Mouse (Mus musculus): ENCODE data around the gene Alox5ap. TPM values are rescaled to one million over a fixed set of nuclear protein-coding genes. Genes with fewer than 3 reads are reported as not detected.

Alox5ap gene
- polyA plus RNA-seq, 1 experiment from 2014 or later: 19.8 TPM

DNA sequence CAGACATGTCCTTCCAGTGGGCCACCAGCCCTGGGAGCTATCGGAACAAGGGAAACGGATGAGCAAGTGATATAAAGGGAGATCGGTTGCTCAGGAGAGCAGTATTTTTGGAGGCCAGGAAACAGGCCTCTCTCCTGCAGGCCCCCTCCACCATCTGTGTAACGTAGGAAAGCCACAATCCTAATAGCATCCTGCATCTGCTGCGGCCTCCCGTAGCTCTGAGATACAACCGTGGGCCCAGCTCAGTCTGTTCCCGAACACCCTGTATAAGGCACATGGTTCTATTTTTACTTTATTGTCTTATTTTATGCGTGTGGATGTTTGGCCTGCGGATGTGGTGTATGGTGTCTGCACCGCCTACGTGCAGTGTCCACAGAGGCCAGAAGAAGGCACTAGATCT lies 70.4 kb downstream of the Alox5ap start:
- ATAC-seq (replicated peaks; ENCODE audit: low FRiP score, low read depth): no peak

DNA sequence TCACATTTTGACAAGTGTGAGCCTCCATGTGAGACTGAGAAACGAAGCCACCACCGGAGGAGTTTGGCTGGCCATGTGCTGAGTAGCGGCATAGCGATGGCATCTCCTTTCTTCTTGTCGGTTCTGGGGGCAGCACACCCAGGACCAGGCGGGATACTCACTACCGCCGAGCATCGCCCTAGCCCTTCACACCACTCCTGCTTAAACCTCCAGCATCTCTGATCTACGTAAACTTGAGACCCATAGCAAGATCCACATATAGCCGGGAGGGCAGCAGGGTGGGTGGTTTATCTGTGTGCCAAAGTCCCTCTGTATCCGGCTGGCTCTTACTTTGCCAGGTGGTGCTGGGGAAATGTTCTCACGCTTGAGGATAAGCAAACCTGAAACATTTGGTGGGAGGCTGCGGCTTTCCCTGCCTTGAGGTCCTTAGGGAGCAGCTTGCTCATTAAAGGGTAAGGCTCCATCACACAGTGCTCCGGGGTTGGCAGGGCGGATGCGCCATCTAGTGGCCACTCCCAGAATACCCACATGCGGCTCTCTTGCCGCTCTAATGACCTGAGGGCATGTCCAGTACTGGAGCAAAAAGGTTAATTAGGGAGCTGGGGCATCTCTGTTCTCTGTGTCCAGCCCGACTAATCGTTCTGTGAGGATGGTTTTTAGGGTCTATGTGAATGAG lies 71.1 kb downstream of the Alox5ap start:
- no peaks in the 10 kb centered on the region for H3K36me3 ChIP-seq (ENCODE audit: insufficient read depth, low read length)
- 40% methylated on average over 21 of the region's 21 CpGs for WGBS

More for the DNA sequence above, 70.4 kb downstream of the Alox5ap start:
- peak; percentile 2; the same call in 1 of the 2 replicates for TF ChIP-seq CTCF (IDR thresholded peaks at IDR 0.05; ENCODE audit: low read depth)
- Histone ChIP-seq H3K9ac (ENCODE audit: low read depth, low read length) (no peak overlapping the region), H3K4me2 (ENCODE audit: low read length) (no peak overlapping the region), H3K9me3 (replicated peaks; ENCODE audit: low read length) (no peaks in the 10 kb centered on the region), H3K4me3 (replicated peaks; ENCODE audit: low read depth, low read length) (no peak overlapping the region), H3K4me1 (replicated peaks; ENCODE audit: insufficient read depth, low read length) (peaks cover 15% of the 10 kb centered on the region), H3K36me3 (ENCODE audit: insufficient read depth, low read length) (no peaks in the 10 kb centered on the region), H3K27me3 (ENCODE audit: insufficient read depth, low read length) (no peaks in the 10 kb centered on the region), H3K27ac (no peak overlapping the region)
- 90% methylated on average over 12 of the region's 12 CpGs for WGBS
- no peak for DNase-seq (ENCODE audit: low spot score)

DNA sequence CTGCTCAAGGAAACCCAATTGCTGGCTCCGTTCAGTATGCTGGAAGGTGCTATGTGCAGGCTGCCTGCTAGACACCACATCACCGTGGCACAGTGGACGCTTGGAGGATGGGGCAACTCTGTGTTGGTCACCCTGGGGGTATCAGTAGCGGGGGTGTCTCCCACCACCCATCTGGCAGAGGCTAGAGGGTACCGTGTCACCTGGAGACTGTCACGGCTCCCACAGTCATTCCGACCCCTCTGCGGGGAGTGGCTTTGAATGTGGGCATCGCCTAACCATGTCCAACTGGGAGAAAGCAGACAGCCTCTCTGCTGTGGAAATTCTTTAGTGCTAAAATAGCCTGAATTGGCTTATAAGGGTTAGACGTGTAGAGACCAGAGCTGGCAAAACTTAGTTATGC lies 72.6 kb downstream of the Alox5ap start:
- no peaks in the 10 kb centered on the region for H3K9me3 ChIP-seq (replicated peaks; ENCODE audit: low read length)
- DNase-seq (ENCODE audit: low spot score): no peak
- H3K27ac ChIP-seq: no peak overlapping the region
- no peak for TF ChIP-seq CTCF (IDR thresholded peaks at IDR 0.05; ENCODE audit: low read depth)
- H3K27me3 ChIP-seq (ENCODE audit: insufficient read depth, low read length): no peaks in the 10 kb centered on the region
- H3K4me3 ChIP-seq (replicated peaks; ENCODE audit: low read depth, low read length): no peak overlapping the region
- ATAC-seq (replicated peaks; ENCODE audit: low FRiP score, low read depth): no peak
- 80% methylated on average over 10 of the region's 10 CpGs for WGBS
- no peaks in the 10 kb centered on the region for H3K36me3 ChIP-seq (ENCODE audit: insufficient read depth, low read length)
- H3K9ac ChIP-seq (ENCODE audit: low read depth, low read length): no peak overlapping the region
- peaks cover 4% of the 10 kb centered on the region for H3K4me1 ChIP-seq (replicated peaks; ENCODE audit: insufficient read depth, low read length)
- H3K4me2 ChIP-seq (ENCODE audit: low read length): no peak overlapping the region

More for the DNA sequence above, 71.1 kb downstream of the Alox5ap start:
- Histone ChIP-seq H3K9me3 (replicated peaks; ENCODE audit: low read length) (no peaks in the 10 kb centered on the region), H3K9ac (ENCODE audit: low read depth, low read length) (no peak overlapping the region), H3K4me2 (ENCODE audit: low read length) (no peak overlapping the region), H3K27ac (no peak overlapping the region), H3K4me3 (replicated peaks; ENCODE audit: low read depth, low read length) (no peak overlapping the region), H3K4me1 (replicated peaks; ENCODE audit: insufficient read depth, low read length) (peaks cover 15% of the 10 kb centered on the region), H3K27me3 (ENCODE audit: insufficient read depth, low read length) (no peaks in the 10 kb centered on the region)
- peak; percentile 90 for DNase-seq (ENCODE audit: low spot score)
- TF ChIP-seq CTCF (IDR thresholded peaks at IDR 0.05; ENCODE audit: low read depth): peak; percentile 96
- ATAC-seq (replicated peaks; ENCODE audit: low FRiP score, low read depth): peak; percentile 72

Small RNA genes lying within 50 kb of the gene (microRNA-seq; reads per million reads assigned to microRNA genes)
- gene Gm24105: not detected

Other genes starting within 250 kb of the Alox5ap start
- 29.2 and 33.6 TPM in 2 replicates for gene Uspl1, start 80.4 kb upstream of the Alox5ap start, polyA plus RNA-seq (2015; fragmentation: Nextera tagmentation; extraction: Ambion mirVana)
- 1,196 and 1,208 TPM in 2 replicates for gene Hmgb1, start 80.3 kb upstream of the Alox5ap start, polyA plus RNA-seq (2015; fragmentation: Nextera tagmentation; extraction: Ambion mirVana)
- gene Medag, start 147.0 kb downstream of the Alox5ap start, polyA plus RNA-seq (2015; fragmentation: Nextera tagmentation; extraction: Ambion mirVana): 0.24 and 0.31 TPM in 2 replicates
- 0.14 and 0.23 TPM in 2 replicates for gene Tex26, start 174.9 kb downstream of the Alox5ap start, polyA plus RNA-seq (2015; fragmentation: Nextera tagmentation; extraction: Ambion mirVana)

Data from kidney, postnatal 0 days (tissue).